Mouse (Mus musculus) hindbrain, embryonic 11.5 days (tissue): ENCODE data around the gene Ccdc117. TPM values are rescaled to one million over a fixed set of nuclear protein-coding genes. Genes with fewer than 3 reads are reported as not detected.

ENCODE experiments used
- ATAC-seq: fragments of 200-750 bp; cut with Nextera tagmentation; 2 replicates; pipeline ENCODE4 v1.8.0; 2017; ENCODE audit warnings: mild to moderate bottlenecking, moderate TSS enrichment, moderate library complexity; ENCODE audit not compliant: low FRiP score
- DNase-seq: peaks from one replicate; pipeline ENCODE4 v3.0.0-alpha.2; 2015; ENCODE audit warnings: low spot score
- H3K27ac ChIP-seq: fragments of 300-500 bp; sonication (generic); 2 replicates; pipeline ENCODE4 v1.5.1; 2014; ENCODE audit warnings: mild to moderate bottlenecking, low read depth, low read length
- H3K27me3 ChIP-seq: fragments of 300-500 bp; sonication (generic); 2 replicates; pipeline ENCODE4 v1.6.1; 2014; ENCODE audit warnings: mild to moderate bottlenecking, low read length, moderate library complexity, mixed read lengths; ENCODE audit not compliant: control insufficient read depth, insufficient read depth
- H3K36me3 ChIP-seq: fragments of 300-500 bp; sonication (generic); 2 replicates; pipeline ENCODE4 v1.6.1; 2014; ENCODE audit warnings: mild to moderate bottlenecking, low read length, moderate library complexity, mixed read lengths; ENCODE audit not compliant: control insufficient read depth, insufficient read depth
- H3K4me1 ChIP-seq: fragments of 300-500 bp; sonication (generic); replicated peaks from 2 replicates; pipeline ENCODE4 v1.6.1; 2014; ENCODE audit warnings: low read length, mixed read lengths; ENCODE audit not compliant: control insufficient read depth, insufficient read depth
- H3K4me2 ChIP-seq: fragments of 300-500 bp; sonication (generic); replicated peaks from 2 replicates; pipeline ENCODE4 v1.6.1; 2014; ENCODE audit warnings: mild to moderate bottlenecking, low read depth, low read length
- H3K4me3 ChIP-seq: fragments of 300-500 bp; sonication (generic); 2 replicates; pipeline ENCODE4 v1.5.1; 2014; ENCODE audit warnings: low read depth, low read length
- H3K9ac ChIP-seq: fragments of 300-500 bp; sonication (generic); 2 replicates; pipeline ENCODE4 v1.6.1; 2014; ENCODE audit warnings: low read depth, low read length
- H3K9me3 ChIP-seq: fragments of 300-500 bp; sonication (generic); 2 replicates; pipeline ENCODE4 v1.6.1; 2016; ENCODE audit warnings: low read length; ENCODE audit not compliant: control insufficient read depth
- WGBS: fragments of 180-500 bp; shearing (Covaris S2); extraction: QIAGEN DNeasy Blood & Tissue Kit; methylation state at CpG from one replicate; pipeline ENCODE4 v1.1.7; 2014; 5-methylcytosine and 5-hydroxymethylcytosine counted together
- polyA plus RNA-seq: library from polyadenylated mRNA; unstranded; fragments of >200 nt; fragmentation: Nextera tagmentation; extraction: Ambion mirVana; gene quantifications from 2 replicates; pipeline ENCODE4 v1.2.1, GENCODE M21; 2014

Ccdc117 gene
- polyA plus RNA-seq, 1 experiment from 2014 or later, result 21.3 TPM

GRCm38 (mm10) chr11:5519681-5520080 is 22.3 kb downstream of the Ccdc117 start:
- Histone ChIP-seq H3K9ac (no peak overlapping the region), H3K4me2 (no peak overlapping the region), H3K27ac (no peak overlapping the region), H3K9me3 (no peaks in the 10 kb centered on the region), H3K4me1 (no peaks in the 10 kb centered on the region), H3K36me3 (0 out of 2 replicates have a peak, but pooled peaks cover 2% of the 10 kb centered on the region), H3K4me3 (no peak overlapping the region), H3K27me3 (no peaks in the 10 kb centered on the region)
- no peak for ATAC-seq
- WGBS, result 91% methylated on average over 3 of the region's 3 CpGs
- DNase-seq, result peak; percentile 21

DNA sequence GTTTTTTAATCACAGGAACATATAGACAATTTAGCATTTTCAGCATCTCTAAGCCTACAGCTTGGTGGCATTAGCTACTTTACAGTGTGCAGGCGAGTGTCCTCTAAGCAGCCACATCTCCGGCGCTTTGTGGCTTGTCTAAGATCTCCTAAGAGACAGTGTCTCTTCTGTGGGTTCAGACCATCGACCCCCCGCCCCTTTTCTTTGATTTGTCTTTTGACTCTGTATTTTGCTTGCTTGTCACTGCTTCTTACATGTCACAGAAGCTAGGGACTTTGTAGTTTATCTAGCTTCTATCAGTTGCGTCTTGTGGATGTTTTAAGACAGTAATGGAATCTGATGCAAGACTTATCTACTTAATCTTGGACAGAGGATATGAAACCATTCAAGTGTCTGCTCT is 24.6 kb downstream of the Ccdc117 start:
- Histone ChIP-seq H3K9ac (no peak overlapping the region), H3K27ac (no peak overlapping the region), H3K9me3 (no peaks in the 10 kb centered on the region), H3K4me2 (no peak overlapping the region), H3K4me1 (no peaks in the 10 kb centered on the region), H3K27me3 (no peaks in the 10 kb centered on the region), H3K36me3 (no peaks in the 10 kb centered on the region), H3K4me3 (no peak overlapping the region)
- DNase-seq, result no peak
- no peak for ATAC-seq
- 93% methylated on average over 6 of the region's 6 CpGs for WGBS

GRCm38 (mm10) chr11:5516617-5517016 is 25.4 kb downstream of the Ccdc117 start:
- Histone ChIP-seq H3K4me3 (no peak overlapping the region), H3K9me3 (no peaks in the 10 kb centered on the region), H3K4me1 (no peaks in the 10 kb centered on the region), H3K27me3 (no peaks in the 10 kb centered on the region), H3K4me2 (no peak overlapping the region), H3K27ac (no peak overlapping the region), H3K9ac (no peak overlapping the region), H3K36me3 (no peaks in the 10 kb centered on the region)
- DNase-seq (no peak), ATAC-seq (no peak)
- WGBS, result 92% methylated on average over 14 of the region's 14 CpGs

DNA sequence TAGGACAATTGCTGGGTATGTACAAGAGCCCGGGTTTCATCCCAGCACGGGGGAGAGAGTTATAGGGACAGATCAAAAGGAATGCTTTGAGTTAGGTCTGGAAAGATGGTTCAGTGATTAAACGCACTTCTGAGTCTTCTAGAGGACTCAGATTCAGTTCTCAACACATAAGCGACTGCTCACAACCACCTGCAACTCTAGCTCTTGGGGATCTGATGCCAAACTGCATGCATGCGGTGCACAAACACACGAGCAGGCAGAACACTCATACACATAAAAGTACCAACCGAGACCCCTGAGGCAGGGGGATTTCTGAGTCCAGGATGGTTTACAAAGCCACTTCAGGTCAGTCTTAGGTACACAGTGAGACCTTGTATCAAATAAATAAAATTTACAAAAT is 25.8 kb downstream of the Ccdc117 start:
- Histone ChIP-seq H3K9ac (no peak overlapping the region), H3K4me1 (no peaks in the 10 kb centered on the region), H3K36me3 (no peaks in the 10 kb centered on the region), H3K4me3 (no peak overlapping the region), H3K27ac (no peak overlapping the region), H3K9me3 (no peaks in the 10 kb centered on the region), H3K4me2 (no peak overlapping the region), H3K27me3 (no peaks in the 10 kb centered on the region)
- WGBS, result 83% methylated on average over 7 of the region's 7 CpGs
- no peak for ATAC-seq
- DNase-seq, result no peak

DNA sequence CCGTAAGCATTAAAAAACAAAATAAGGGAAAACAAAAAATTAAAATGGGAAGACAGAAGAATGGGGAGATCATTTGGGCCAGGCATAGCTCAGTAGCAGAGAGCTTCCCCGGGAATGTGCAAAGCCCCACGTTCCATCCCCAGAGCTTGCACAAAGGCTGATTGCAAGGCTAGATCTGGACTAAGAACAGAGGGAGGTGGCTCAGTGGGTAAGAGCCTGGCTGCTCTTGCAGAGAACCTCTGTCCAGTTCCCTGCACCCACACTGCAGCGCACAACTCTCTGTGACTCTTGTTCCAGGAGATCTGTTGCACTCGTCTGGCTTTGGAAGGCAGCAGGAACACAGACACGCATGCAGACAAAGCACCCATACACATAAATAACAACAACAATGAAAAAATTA is 26.3 kb downstream of the Ccdc117 start:
- no peak overlapping the region for H3K4me3 ChIP-seq
- no peaks in the 10 kb centered on the region for H3K36me3 ChIP-seq
- no peaks in the 10 kb centered on the region for H3K9me3 ChIP-seq
- H3K27me3 ChIP-seq, result no peaks in the 10 kb centered on the region
- H3K4me1 ChIP-seq, result no peaks in the 10 kb centered on the region
- no peak overlapping the region for H3K27ac ChIP-seq
- no peak for ATAC-seq
- DNase-seq, result no peak
- no peak overlapping the region for H3K9ac ChIP-seq
- no peak overlapping the region for H3K4me2 ChIP-seq
- WGBS, result 81% methylated on average over 6 of the region's 6 CpGs

DNA sequence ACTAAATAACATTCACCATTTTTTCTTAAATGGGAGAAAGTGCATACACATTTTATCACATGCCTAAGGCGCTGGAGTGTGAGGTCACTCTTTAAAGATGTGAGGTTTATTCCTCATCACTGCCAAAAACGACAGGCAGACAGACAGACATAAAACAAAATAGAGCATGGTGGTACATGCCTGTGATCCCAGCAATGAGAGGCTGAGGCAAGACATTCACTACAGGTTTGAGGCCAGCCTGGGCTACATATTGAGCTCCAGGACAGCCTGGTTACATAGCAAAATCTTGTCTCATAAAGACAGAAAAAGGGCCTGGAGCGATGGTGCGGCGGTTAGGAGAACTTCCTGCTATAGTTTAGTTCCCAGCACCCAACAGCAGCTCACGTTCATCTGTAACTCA is 26.8 kb downstream of the Ccdc117 start:
- no peaks in the 10 kb centered on the region for H3K4me1 ChIP-seq
- ATAC-seq (no peak), DNase-seq (no peak)
- no peaks in the 10 kb centered on the region for H3K27me3 ChIP-seq
- H3K27ac ChIP-seq, result no peak overlapping the region
- H3K4me2 ChIP-seq, result no peak overlapping the region
- 81% methylated on average over 6 of the region's 6 CpGs for WGBS
- H3K9ac ChIP-seq, result no peak overlapping the region
- H3K9me3 ChIP-seq, result no peaks in the 10 kb centered on the region
- H3K36me3 ChIP-seq, result no peaks in the 10 kb centered on the region
- H3K4me3 ChIP-seq, result no peak overlapping the region

DNA sequence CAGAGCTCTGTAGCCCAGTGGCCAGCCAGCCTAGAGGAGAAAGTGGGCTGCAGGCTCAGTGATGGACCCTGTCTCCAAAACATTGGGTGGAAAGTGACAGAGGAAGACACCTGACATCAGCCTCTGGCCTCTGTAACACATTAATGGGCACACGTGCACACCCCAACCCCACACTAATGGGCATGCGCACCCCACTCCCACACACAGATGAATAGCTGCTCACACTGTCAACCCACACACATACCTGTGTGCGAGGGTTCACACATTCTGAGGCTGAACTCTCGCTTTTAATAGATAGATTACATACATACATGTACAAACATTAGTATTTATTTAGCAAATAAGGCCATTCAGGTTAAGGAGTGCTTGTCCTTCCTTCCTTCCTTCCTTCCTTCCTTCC is 27.9 kb downstream of the Ccdc117 start:
- no peak overlapping the region for H3K27ac ChIP-seq
- WGBS, result 90% methylated on average over 4 of the region's 4 CpGs
- H3K27me3 ChIP-seq, result no peaks in the 10 kb centered on the region
- no peak for DNase-seq
- no peak overlapping the region for H3K4me3 ChIP-seq
- H3K4me2 ChIP-seq, result no peak overlapping the region
- no peaks in the 10 kb centered on the region for H3K9me3 ChIP-seq
- no peak overlapping the region for H3K9ac ChIP-seq
- no peaks in the 10 kb centered on the region for H3K36me3 ChIP-seq
- no peaks in the 10 kb centered on the region for H3K4me1 ChIP-seq
- ATAC-seq, result no peak

DNA sequence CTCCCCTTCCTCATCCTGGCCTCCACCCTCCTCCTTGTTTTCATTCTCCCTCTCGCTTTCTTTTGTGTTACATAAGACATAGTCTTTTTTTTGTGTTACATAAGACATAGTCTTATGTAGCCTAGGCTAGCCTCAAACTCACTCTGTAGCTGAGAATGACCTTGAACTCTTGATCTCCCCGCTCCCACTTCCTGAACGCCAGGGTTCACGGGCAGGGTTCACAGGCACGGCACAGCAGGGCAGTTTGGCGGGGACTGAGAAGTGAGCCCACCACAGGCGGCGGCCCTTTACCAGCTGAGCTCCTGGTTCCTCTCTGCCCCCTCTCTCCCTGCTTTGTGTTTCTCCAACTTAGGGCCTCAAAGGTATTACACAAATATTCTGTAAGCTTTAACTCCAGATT is 29.0 kb downstream of the Ccdc117 start:
- no peak for ATAC-seq
- no peak for DNase-seq
- WGBS, result 76% methylated on average over 8 of the region's 8 CpGs
- Histone ChIP-seq H3K9me3 (no peaks in the 10 kb centered on the region), H3K4me3 (no peak overlapping the region), H3K36me3 (no peaks in the 10 kb centered on the region), H3K9ac (no peak overlapping the region), H3K27me3 (no peaks in the 10 kb centered on the region), H3K27ac (no peak overlapping the region), H3K4me2 (no peak overlapping the region), H3K4me1 (no peaks in the 10 kb centered on the region)

DNA sequence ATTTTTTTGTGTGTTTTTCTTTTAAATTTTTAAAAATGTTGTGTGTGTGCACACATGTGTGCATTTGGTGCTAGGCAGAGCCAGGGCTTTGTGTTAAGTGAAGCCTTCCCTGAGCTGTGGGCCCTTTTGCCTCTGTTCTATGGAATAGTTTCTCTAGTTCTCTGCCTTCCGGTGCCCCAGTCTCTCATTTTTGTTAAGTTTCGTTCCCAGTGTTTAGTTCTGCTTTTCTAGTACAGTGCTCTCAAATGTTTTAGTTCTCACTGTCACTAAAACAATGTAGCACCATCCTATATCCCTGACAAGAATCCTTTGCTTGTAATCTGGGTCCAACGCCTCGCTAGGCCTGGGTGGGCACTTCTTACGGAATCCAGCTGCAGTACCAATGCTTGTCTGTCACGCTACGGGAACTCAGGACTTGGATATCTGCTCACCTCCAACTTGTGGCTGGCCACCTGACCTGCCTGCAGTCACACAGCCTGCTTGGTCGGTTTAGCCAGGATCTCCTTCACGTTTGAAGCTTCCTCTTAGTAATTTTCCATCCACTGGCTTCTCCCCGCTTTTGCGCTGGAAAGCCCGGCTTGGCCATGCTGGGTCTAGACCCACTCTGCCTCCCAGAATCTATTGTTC is 29.8 kb downstream of the Ccdc117 start:
- Histone ChIP-seq H3K4me1 (no peaks in the 10 kb centered on the region), H3K36me3 (no peaks in the 10 kb centered on the region), H3K27me3 (no peaks in the 10 kb centered on the region), H3K4me2 (no peak overlapping the region), H3K4me3 (no peak overlapping the region), H3K9me3 (no peaks in the 10 kb centered on the region), H3K9ac (no peak overlapping the region), H3K27ac (no peak overlapping the region)
- ATAC-seq (no peak), DNase-seq (no peak)
- 81% methylated on average over 12 of the region's 12 CpGs for WGBS
